Mouse (Mus musculus) brain, embryonic 14.5 days (tissue): ENCODE data around the gene Ramp3.

Experiments used
- CTCF ChIP-seq: fragments of 200-500 bp; IDR thresholded peaks from 2 replicates; pipeline ENCODE4 v1.5.1; 2012; ENCODE audit warnings: inconsistent platforms, mild to moderate bottlenecking, moderate library complexity, borderline replicate concordance; ENCODE audit not compliant: insufficient read depth, insufficient read length; ENCODE audit errors: extremely low read depth
- POLR2A ChIP-seq: fragments of 200-500 bp; IDR thresholded peaks from 2 replicates; pipeline ENCODE4 v1.6.1; 2012; ENCODE audit warnings: mild to moderate bottlenecking, inconsistent platforms, borderline replicate concordance; ENCODE audit not compliant: poor library complexity, insufficient read depth, insufficient read length, severe bottlenecking; ENCODE audit errors: extremely low read depth

- TF ChIP-seq CTCF (no peak), POLR2A (no peak)
Observed at GRCm38 (mm10) chr11:6698281-6698680, 40.0 kb downstream of the Ramp3 start.
